Mouse (Mus musculus) kidney, adult 2 months (tissue): ENCODE measurements around the gene Art3. TPM values are rescaled to one million over a fixed set of nuclear protein-coding genes. Genes with fewer than 3 reads are reported as not detected.
A peak's percentile ranks its signal among the peaks of the same experiment; 100 is the strongest.

Experiments used
- DNase-seq: peaks from one replicate; pipeline ENCODE4 v3.0.0; 2021
- H3K27ac ChIP-seq: fragments of 200-500 bp; 2 replicates; pipeline ENCODE4 v1.5.1; 2012; ENCODE audit warnings: low read depth, low read length, control low read depth, inconsistent platforms; ENCODE audit not compliant: insufficient read depth
- H3K27me3 ChIP-seq: fragments of 200-500 bp; replicated peaks from 2 replicates; pipeline ENCODE4 v1.6.1; 2012; ENCODE audit warnings: mild to moderate bottlenecking, moderate library complexity, low read length, inconsistent platforms; ENCODE audit not compliant: control insufficient read depth, insufficient read depth
- H3K36me3 ChIP-seq: fragments of 200-500 bp; 2 replicates; pipeline ENCODE4 v1.6.1; 2012; ENCODE audit warnings: mild to moderate bottlenecking, moderate library complexity, low read length, inconsistent platforms; ENCODE audit not compliant: control insufficient read depth, insufficient read depth
- H3K4me1 ChIP-seq: fragments of 200-500 bp; 2 replicates; pipeline ENCODE4 v1.6.1; 2011; ENCODE audit warnings: low read length; ENCODE audit not compliant: control insufficient read depth, insufficient read depth
- H3K4me3 ChIP-seq: fragments of 200-500 bp; 2 replicates; pipeline ENCODE4 v1.5.1; 2011; ENCODE audit warnings: mild to moderate bottlenecking, low read depth, low read length, control low read depth; ENCODE audit not compliant: insufficient read depth
- CTCF ChIP-seq: fragments of 200-500 bp; conservative IDR thresholded peaks from 2 replicates; pipeline ENCODE4 v1.5.1; 2011; ENCODE audit warnings: low read depth, mild to moderate bottlenecking, control low read depth, low read length, moderate library complexity, mixed read lengths; ENCODE audit not compliant: insufficient read depth, insufficient read length
- POLR2A ChIP-seq: fragments of 200-500 bp; IDR thresholded peaks from one replicate; pipeline ENCODE4 v1.6.1; 2011; ENCODE audit warnings: low read depth, low read length, control low read depth
- WGBS: fragments of 180-500 bp; shearing (Covaris S2); methylation state at CpG from one replicate; pipeline ENCODE4 v1.1.7; 2018; 5-methylcytosine and 5-hydroxymethylcytosine counted together
- polyA plus RNA-seq: library from polyadenylated mRNA; depleted of rRNA; stranded (reverse); fragments of >200 nt; gene quantifications from 2 replicates; pipeline ENCODE4 v1.2.3, GENCODE M21; 2012

Gene Art3
- polyA plus RNA-seq, 1 experiment: 8.8 TPM

DNA sequence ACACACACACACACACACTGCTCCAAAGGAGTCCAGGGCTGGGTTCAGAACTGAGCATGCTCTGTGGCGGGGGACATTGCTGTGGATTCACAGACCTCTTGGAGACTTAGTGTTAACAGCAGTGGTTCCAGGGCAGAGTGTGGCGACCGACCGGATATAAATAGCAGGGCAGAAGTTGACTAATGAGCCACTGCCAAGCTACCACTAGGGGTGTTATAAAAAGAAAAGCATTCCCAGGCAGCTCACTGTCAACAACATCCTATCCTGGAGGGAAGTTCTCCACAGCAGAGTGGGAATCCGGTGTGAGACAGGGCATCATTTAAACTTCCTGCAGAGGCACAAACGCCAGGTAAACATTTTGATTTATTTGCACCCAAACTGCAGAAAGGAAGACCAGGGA is 55.0 kb downstream of the Art3 start:
- peak; percentile 77 for DNase-seq
- peak overlapping the region; percentile 36 for H3K27ac ChIP-seq
- H3K27me3 ChIP-seq: no peaks in the 10 kb centered on the region
- 17% methylated on average over 6 of the region's 6 CpGs for WGBS
- no peaks in the 10 kb centered on the region for H3K4me1 ChIP-seq
- TF ChIP-seq POLR2A: no peak
- 0 out of 2 replicates have a peak, but pooled peaks have one; percentile 23 for TF ChIP-seq CTCF
- H3K4me3 ChIP-seq: no peak overlapping the region
- no peaks in the 10 kb centered on the region for H3K36me3 ChIP-seq

DNA sequence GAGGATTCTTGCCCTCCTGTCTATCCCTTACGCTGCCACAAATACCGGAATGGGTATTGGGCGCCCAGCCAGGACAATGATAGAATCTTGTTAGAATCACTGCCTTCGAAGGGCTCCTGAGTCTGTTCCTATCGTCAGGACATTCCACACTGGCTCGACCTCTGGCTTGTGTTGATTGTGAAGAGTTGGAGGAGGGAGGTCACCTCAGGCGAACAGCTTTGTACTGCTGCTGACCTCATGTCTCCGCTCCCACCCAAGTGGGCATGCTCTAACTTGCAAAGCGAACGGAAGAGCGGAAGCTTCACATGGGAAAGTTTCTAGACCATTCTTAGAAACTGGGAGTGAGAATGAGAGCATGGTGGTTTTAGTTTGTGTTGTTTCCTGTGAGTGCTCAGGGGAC is 55.8 kb downstream of the Art3 start:
- no peaks in the 10 kb centered on the region for H3K36me3 ChIP-seq
- H3K27me3 ChIP-seq: 0 out of 2 replicates have a peak, but pooled peaks cover 1% of the 10 kb centered on the region
- 50% methylated on average over 11 of the region's 11 CpGs for WGBS
- H3K4me3 ChIP-seq: no peak overlapping the region
- peak; percentile 77 for DNase-seq
- TF ChIP-seq POLR2A (no peak), CTCF (no peak)
- peak overlapping the region; percentile 69; the same call in 1 of the 2 replicates for H3K27ac ChIP-seq
- H3K4me1 ChIP-seq: no peaks in the 10 kb centered on the region

DNA sequence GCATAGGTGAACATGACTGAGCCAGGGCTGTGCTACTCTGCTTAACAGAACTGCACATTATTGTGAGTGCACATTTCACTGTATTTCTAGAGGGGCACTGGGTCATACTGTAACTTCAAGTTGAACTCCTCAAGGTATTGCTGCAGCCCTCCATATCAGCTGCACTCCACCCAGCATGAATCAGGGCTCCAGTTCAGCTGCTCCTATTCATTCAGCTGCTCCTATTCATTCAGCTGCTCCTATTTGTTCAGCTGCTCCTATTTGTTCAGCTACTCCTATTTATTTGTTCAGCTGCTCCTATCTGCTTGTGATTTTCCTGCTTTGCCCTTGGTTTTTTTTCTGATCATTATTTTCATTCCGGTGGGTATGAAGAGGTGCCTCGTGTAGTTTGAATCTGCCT is 58.4 kb downstream of the Art3 start:
- no peak for DNase-seq
- Histone ChIP-seq H3K27me3 (0 out of 2 replicates have a peak, but pooled peaks cover 1% of the 10 kb centered on the region), H3K4me3 (no peak overlapping the region), H3K27ac (no peak overlapping the region), H3K4me1 (no peaks in the 10 kb centered on the region), H3K36me3 (no peaks in the 10 kb centered on the region)
- 85% methylated on average over 2 of the region's 2 CpGs for WGBS
- TF ChIP-seq CTCF (no peak), POLR2A (no peak)

DNA sequence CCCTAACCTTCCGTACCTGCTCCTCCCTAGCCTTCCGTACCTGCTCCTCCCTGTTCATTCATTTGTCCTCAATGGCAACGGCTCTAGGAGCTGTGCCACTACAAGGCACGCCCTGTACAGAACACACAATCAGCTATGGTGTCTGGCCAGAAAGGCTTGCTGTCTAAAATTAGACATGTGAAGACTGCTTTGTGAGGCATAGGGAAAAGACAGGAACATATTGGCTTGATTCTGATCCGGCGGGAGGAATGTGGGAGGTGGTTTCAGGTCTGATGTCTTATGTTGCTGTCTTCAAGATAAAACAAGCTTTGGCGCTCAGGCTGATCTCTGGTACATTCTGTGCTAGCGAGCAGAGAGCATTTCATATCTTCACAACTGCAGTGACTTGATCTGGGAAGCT is 59.0 kb downstream of the Art3 start:
- no peak for DNase-seq
- no peak for TF ChIP-seq POLR2A
- TF ChIP-seq CTCF: no peak
- WGBS: 61% methylated on average over 8 of the region's 8 CpGs
- Histone ChIP-seq H3K4me1 (no peaks in the 10 kb centered on the region), H3K27ac (no peak overlapping the region), H3K27me3 (0 out of 2 replicates have a peak, but pooled peaks cover 1% of the 10 kb centered on the region), H3K36me3 (no peaks in the 10 kb centered on the region), H3K4me3 (no peak overlapping the region)

DNA sequence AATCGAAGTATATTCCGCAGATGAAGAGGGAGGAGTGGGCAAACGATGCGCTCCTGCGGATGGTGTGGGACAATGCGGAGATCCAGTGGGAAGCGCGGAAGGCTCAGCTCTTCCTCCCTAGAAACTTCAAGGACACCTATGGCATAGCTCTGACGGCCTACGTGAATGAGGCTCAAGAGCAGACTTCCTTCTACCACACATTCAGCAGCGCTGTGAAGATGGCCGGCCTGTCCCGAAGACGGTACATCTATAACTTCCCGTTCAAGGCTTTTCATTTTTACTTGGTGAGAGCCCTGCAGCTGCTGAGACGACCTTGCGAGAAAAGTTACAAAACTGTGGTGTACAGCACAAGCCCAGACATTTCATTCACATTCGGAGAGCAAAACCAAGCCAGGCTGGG is 60.9 kb downstream of the Art3 start:
- WGBS: 57% methylated on average over 18 of the region's 18 CpGs
- TF ChIP-seq CTCF: no peak
- TF ChIP-seq POLR2A: no peak
- no peaks in the 10 kb centered on the region for H3K4me1 ChIP-seq
- H3K36me3 ChIP-seq: no peaks in the 10 kb centered on the region
- peak overlapping the region; percentile 19; the same call in 1 of the 2 replicates for H3K4me3 ChIP-seq
- 0 out of 2 replicates have a peak, but pooled peaks cover 1% of the 10 kb centered on the region for H3K27me3 ChIP-seq
- no peak overlapping the region for H3K27ac ChIP-seq
- DNase-seq: no peak

DNA sequence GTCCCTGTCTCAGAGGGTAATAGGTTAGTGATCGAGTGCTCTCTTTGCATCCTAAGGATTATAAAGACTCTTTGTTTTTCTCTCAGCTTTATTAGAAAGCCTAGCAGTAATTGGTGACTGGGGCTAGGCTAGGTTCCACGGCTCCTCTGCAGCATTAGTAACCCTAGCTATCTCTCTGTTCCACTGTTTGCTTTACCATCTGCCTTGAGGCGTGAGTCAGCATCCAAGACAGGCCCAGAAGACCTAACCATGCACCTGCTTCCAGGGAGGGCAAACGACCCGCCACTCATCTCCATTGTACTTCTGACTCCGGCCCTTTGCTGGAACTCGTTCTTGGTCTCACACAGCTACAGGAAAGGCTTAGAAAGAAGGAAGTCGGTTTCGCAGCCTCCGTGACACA is 62.2 kb downstream of the Art3 start:
- H3K27ac ChIP-seq: no peak overlapping the region

DNA sequence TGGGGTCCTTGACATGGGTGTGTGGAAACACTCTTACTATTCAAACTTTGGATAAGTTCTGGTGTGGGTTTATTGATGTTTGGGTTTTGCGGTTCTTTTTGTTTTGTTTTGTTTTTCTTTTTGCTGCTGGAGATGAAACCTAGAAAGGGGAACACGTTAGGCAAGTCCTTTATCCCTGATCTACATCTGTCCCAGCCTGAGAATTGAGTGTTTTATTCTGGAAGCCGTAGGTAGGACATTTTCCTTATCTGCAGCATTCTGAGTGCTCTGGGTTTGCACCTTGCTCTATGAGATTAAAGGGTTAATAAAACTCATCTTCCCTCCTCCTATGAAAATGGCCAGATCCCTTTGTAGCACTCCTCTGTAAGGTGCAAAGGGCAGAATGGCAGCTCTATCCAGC is 64.1 kb downstream of the Art3 start:
- WGBS: 86% methylated on average over 3 of the region's 3 CpGs
- H3K27ac ChIP-seq: no peak overlapping the region
- TF ChIP-seq CTCF (no peak), POLR2A (no peak)

More for the DNA sequence above, 62.2 kb downstream of the Art3 start:
- TF ChIP-seq POLR2A: no peak
- no peak for TF ChIP-seq CTCF
- H3K4me1 ChIP-seq: no peaks in the 10 kb centered on the region
- no peaks in the 10 kb centered on the region for H3K36me3 ChIP-seq
- DNase-seq: no peak
- WGBS: 67% methylated on average over 10 of the region's 10 CpGs
- H3K4me3 ChIP-seq: no peak overlapping the region
- 0 out of 2 replicates have a peak, but pooled peaks cover 1% of the 10 kb centered on the region for H3K27me3 ChIP-seq

DNA sequence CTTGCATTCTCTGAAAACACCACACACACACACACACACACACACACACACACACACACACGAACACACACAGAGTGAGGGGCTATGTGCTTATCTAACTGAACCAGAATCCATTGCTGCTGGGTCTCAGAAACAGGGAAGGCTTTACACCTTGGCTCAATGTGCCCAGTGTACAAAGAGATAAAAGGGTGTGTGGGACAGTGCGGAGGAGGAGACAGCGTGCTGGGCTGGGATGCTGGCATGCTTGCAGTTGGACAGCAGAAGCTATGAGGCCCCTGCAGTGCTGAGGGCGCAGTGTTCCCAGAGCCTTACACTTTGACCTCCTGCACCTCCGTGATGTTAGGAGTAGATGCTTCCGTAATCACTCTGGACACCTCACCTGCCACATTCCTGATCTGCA is 64.8 kb downstream of the Art3 start:
- no peak overlapping the region for H3K27ac ChIP-seq
- H3K4me3 ChIP-seq: no peak overlapping the region
- no peak for DNase-seq
- H3K27me3 ChIP-seq: 0 out of 2 replicates have a peak, but pooled peaks cover 1% of the 10 kb centered on the region
- no peaks in the 10 kb centered on the region for H3K4me1 ChIP-seq
- 75% methylated on average over 6 of the region's 6 CpGs for WGBS
- TF ChIP-seq POLR2A (no peak), CTCF (no peak)
- no peaks in the 10 kb centered on the region for H3K36me3 ChIP-seq

More for the DNA sequence above, 64.1 kb downstream of the Art3 start:
- 0 out of 2 replicates have a peak, but pooled peaks cover 1% of the 10 kb centered on the region for H3K27me3 ChIP-seq
- H3K36me3 ChIP-seq: no peaks in the 10 kb centered on the region
- no peak for DNase-seq
- H3K4me3 ChIP-seq: no peak overlapping the region
- no peaks in the 10 kb centered on the region for H3K4me1 ChIP-seq
